Mouse (Mus musculus) G1E (cell line): ENCODE data around the gene Ugt1a5.

ENCODE experiments used
- CTCF ChIP-seq: IDR thresholded peaks from 2 replicates; pipeline ENCODE4 v1.5.1; 2012; ENCODE audit warnings: low read depth, low read length, inconsistent platforms, mixed read lengths
- GATA1 ChIP-seq: IDR thresholded peaks from 2 replicates; pipeline ENCODE4 v1.6.1; 2012; ENCODE audit warnings: borderline replicate concordance, low read length, inconsistent platforms, mixed read lengths
- POLR2AphosphoS5 ChIP-seq: IDR thresholded peaks from 2 replicates; pipeline ENCODE4 v1.6.1; 2012; ENCODE audit warnings: low read depth, low read length, inconsistent platforms; ENCODE audit not compliant: insufficient replicate concordance
- TAL1 ChIP-seq: conservative IDR thresholded peaks from 2 replicates; pipeline ENCODE4 v1.6.1; 2012; ENCODE audit warnings: low read depth, low read length, inconsistent platforms, mixed read lengths

- TF ChIP-seq CTCF: no peak
- no peak for TF ChIP-seq GATA1
- TF ChIP-seq POLR2AphosphoS5: no peak
- TF ChIP-seq TAL1: no peak
Measured at GRCm38 (mm10) chr1:88243861-88244260, 78.0 kb downstream of the Ugt1a5 start.
